Mouse (Mus musculus): ENCODE measurements around the gene Foxf2.

Foxf2 gene

GRCm38 (mm10) chr13:31625333-31626101, at the start of gene Foxf2:
TSS of gene Foxf2 (plus strand) at chr13:31625816.
- DNase-seq (ENCODE audit: low spot score in 2 of 2), result peak in 1 of 2 experiments; percentile 55

GRCm38 (mm10) chr13:31576696-31577095, 48.9 kb upstream of the Foxf2 start:
- DNase-seq (ENCODE audit: low spot score in 2 of 2), result no peak

GRCm38 (mm10) chr13:31577576-31577975, 48.0 kb upstream of the Foxf2 start:
- no peak for DNase-seq (ENCODE audit: low spot score in 2 of 2)

- peak in 1 of 2 experiments; percentile 65 for DNase-seq (ENCODE audit: low spot score in 2 of 2)
Measured at GRCm38 (mm10) chr13:31578389-31578788, 47.2 kb upstream of the Foxf2 start.

- DNase-seq (ENCODE audit: low spot score in 2 of 2), result peak in 1 of 2 experiments; percentile 68
Measured at GRCm38 (mm10) chr13:31579866-31580265, 45.8 kb upstream of the Foxf2 start.

- no peak for DNase-seq (ENCODE audit: low spot score in 2 of 2)
Measured at GRCm38 (mm10) chr13:31587341-31587740, 38.3 kb upstream of the Foxf2 start.

- no peak for DNase-seq (ENCODE audit: low spot score in 2 of 2)
Measured at GRCm38 (mm10) chr13:31599576-31599975, 26.0 kb upstream of the Foxf2 start.

- DNase-seq (ENCODE audit: low spot score in 2 of 2), result no peak
Measured at GRCm38 (mm10) chr13:31603964-31604363, 21.7 kb upstream of the Foxf2 start.

- DNase-seq (ENCODE audit: low spot score in 2 of 2), result no peak
Measured at GRCm38 (mm10) chr13:31614724-31615465, 10.7 kb upstream of the Foxf2 start.

- no peak for DNase-seq (ENCODE audit: low spot score in 2 of 2)
Measured at GRCm38 (mm10) chr13:31615561-31616165, 10.0 kb upstream of the Foxf2 start.

GRCm38 (mm10) chr13:31618001-31618400, 7.6 kb upstream of the Foxf2 start:
- DNase-seq (ENCODE audit: low spot score in 2 of 2), result no peak

GRCm38 (mm10) chr13:31618416-31618815, 7.2 kb upstream of the Foxf2 start:
- DNase-seq (ENCODE audit: low spot score in 2 of 2), result peak in 1 of 2 experiments; percentile 64

GRCm38 (mm10) chr13:31618919-31619655, 6.5 kb upstream of the Foxf2 start:
- no peak for DNase-seq (ENCODE audit: low spot score in 2 of 2)

GRCm38 (mm10) chr13:31619826-31620498, 5.7 kb upstream of the Foxf2 start:
- DNase-seq (ENCODE audit: low spot score in 2 of 2), result no peak

- no peak for DNase-seq (ENCODE audit: low spot score in 2 of 2)
Measured at GRCm38 (mm10) chr13:31620499-31620847, 5.1 kb upstream of the Foxf2 start.

GRCm38 (mm10) chr13:31620937-31621336, 4.7 kb upstream of the Foxf2 start:
- no peak for DNase-seq (ENCODE audit: low spot score in 2 of 2)

- DNase-seq (ENCODE audit: low spot score in 2 of 2), result no peak
Measured at GRCm38 (mm10) chr13:31621741-31622140, 3.9 kb upstream of the Foxf2 start.

- no peak for DNase-seq (ENCODE audit: low spot score in 2 of 2)
Measured at GRCm38 (mm10) chr13:31622371-31622770, 3.2 kb upstream of the Foxf2 start.

- no peak for DNase-seq (ENCODE audit: low spot score in 2 of 2)
Measured at GRCm38 (mm10) chr13:31623291-31623690, 2.3 kb upstream of the Foxf2 start.

GRCm38 (mm10) chr13:31623906-31624860, 1.4 kb upstream of the Foxf2 start:
- no peak for DNase-seq (ENCODE audit: low spot score in 2 of 2)
